Mouse (Mus musculus): ENCODE results near the gene Bod1. TPM values are rescaled to one million over a fixed set of nuclear protein-coding genes. Genes with fewer than 3 reads are reported as not detected.

Gene Bod1
- 46.5 TPM for polyA plus RNA-seq (2014; fragmentation: Illumina TruSeq; extraction: RNeasy Lipid Tissue Mini Kit (QIAGEN cat#74804); ENCODE audit: low read depth, low replicate concordance)

GRCm38 (mm10) chr11:31671354-31672169 lies at the start of gene Bod1:
Gene Bod1, minus strand, starts transcription at chr11:31671885.

Other genes starting within 250 kb of the Bod1 start
- gene Cpeb4, start 200.3 kb upstream of the Bod1 start, polyA plus RNA-seq (2014; fragmentation: Illumina TruSeq; extraction: RNeasy Lipid Tissue Mini Kit (QIAGEN cat#74804); ENCODE audit: low read depth, low replicate concordance) = 229 TPM

All from kidney, adult 10 weeks (tissue).